In the genomic region with DNA sequence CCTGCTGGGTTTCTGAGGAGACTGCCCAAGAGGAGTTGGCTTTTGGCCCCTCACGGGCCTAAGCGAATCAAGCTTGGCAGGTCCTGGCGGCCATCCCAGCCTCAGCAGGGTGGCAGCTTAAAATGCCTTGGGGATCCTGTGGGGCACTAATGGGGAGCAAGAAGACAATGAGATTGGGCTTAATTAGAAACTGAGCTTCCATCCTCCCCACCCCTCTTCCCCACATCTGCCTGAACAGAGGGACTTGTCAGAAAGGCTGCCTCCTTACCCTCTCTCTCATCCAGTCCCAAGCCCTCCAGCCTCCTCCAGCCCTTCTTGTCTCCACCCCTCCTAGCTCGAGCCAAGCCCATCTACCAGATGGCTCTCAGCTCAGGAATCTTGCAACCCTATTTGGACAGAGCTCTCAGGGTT, we compare ENCODE assay signal across 10 mouse cellular contexts. TPM values are rescaled to one million over a fixed set of nuclear protein-coding genes. Genes with fewer than 3 reads are reported as not detected.
DNase-seq lines count a peak whose midpoint lies in the region; ATAC-seq and TF ChIP-seq lines count a peak whose summit lies in the region.
"Had no signal": no experiment of that assay in that cellular context is flagged by ENCODE, and none has a peak within 500 bp of the region (broad histone marks: within the 10 kb centered on the region; RNA-seq: fewer than 3 reads in every experiment).

No protein-coding gene starts in this region.

- TF ChIP-seq POLR2A in heart, adult 2 months (IDR thresholded peaks at IDR 0.05; ENCODE audit: insufficient read depth, low read depth, low read length), result no peak

- 3% methylated on average over 4 of the region's 4 CpGs for WGBS in hindbrain, embryonic 10.5 days
- 5% methylated on average over 4 of the region's 4 CpGs for WGBS in neural tube, embryonic 15.5 days
- WGBS in heart, adult 2 months, result 1% methylated on average over 4 of the region's 4 CpGs

- ATAC-seq in neural tube, embryonic 15.5 days (ENCODE audit: low FRiP score), result 0 out of 2 replicates have a peak, but pooled peaks have one; percentile 7

- H3K79me2 ChIP-seq in heart, adult 2 months (replicated peaks; ENCODE audit: control insufficient read depth, insufficient read depth, low read length), result no peaks in the 10 kb centered on the region

- H3K36me3 ChIP-seq in hindbrain, embryonic 10.5 days, result no peaks in the 10 kb centered on the region
- no peaks in the 10 kb centered on the region for H3K36me3 ChIP-seq in neural tube, embryonic 15.5 days
- no peaks in the 10 kb centered on the region for H3K36me3 ChIP-seq in heart, adult 2 months (ENCODE audit: control insufficient read depth, insufficient read depth, low read length)

- peak overlapping the region; percentile 84; the same call in 1 of the 2 replicates for H3K9ac ChIP-seq in neural tube, embryonic 15.5 days (replicated peaks)
- no peak overlapping the region for H3K9ac ChIP-seq in heart, adult 2 months (ENCODE audit: low read depth, low read length)

- H3K4me2 ChIP-seq in neural tube, embryonic 15.5 days, result peak overlapping the region; percentile 71

- peak overlapping the region; percentile 23 for H3K4me3 ChIP-seq in left cerebral cortex, adult 2 months
- H3K4me3 ChIP-seq in hindbrain, embryonic 10.5 days, result no peak overlapping the region
- H3K4me3 ChIP-seq in neural tube, embryonic 15.5 days (replicated peaks), result peak overlapping the region; percentile 79
- no peak overlapping the region for H3K4me3 ChIP-seq in heart, adult 2 months

- peaks cover 59% of the 10 kb centered on the region for H3K4me1 ChIP-seq in hindbrain, embryonic 10.5 days (replicated peaks)
- peaks cover 86% of the 10 kb centered on the region for H3K4me1 ChIP-seq in neural tube, embryonic 15.5 days
- no peaks in the 10 kb centered on the region for H3K4me1 ChIP-seq in heart, adult 2 months (ENCODE audit: control insufficient read depth, insufficient read depth, low read length)

- peak overlapping the region; percentile 59; the same call in 1 of the 2 replicates for H3K27ac ChIP-seq in left cerebral cortex, adult 2 months
- 0 out of 2 replicates have a peak overlapping the region, but pooled peaks have one; percentile 1 for H3K27ac ChIP-seq in hindbrain, embryonic 10.5 days
- peak overlapping the region; percentile 94 for H3K27ac ChIP-seq in neural tube, embryonic 15.5 days (replicated peaks)
- no peak overlapping the region for H3K27ac ChIP-seq in heart, adult 2 months

- peaks cover 100% of the 10 kb centered on the region for H3K27me3 ChIP-seq in hindbrain, embryonic 10.5 days (ENCODE audit: insufficient read depth, poor library complexity, severe bottlenecking)
- H3K27me3 ChIP-seq in neural tube, embryonic 15.5 days (replicated peaks), result peaks cover 42% of the 10 kb centered on the region
- H3K27me3 ChIP-seq in heart, adult 2 months (ENCODE audit: control insufficient read depth, insufficient read depth, low read length), result peaks cover 10% of the 10 kb centered on the region

- no peaks in the 10 kb centered on the region for H3K9me3 ChIP-seq in hindbrain, embryonic 10.5 days
- H3K9me3 ChIP-seq in neural tube, embryonic 15.5 days (replicated peaks), result no peaks in the 10 kb centered on the region

- no peak for TF ChIP-seq CTCF in left cerebral cortex, adult 2 months (IDR thresholded peaks at IDR 0.05)
- no peak for TF ChIP-seq CTCF in heart, adult 2 months (IDR thresholded peaks at IDR 0.05)

- no peak for DNase-seq in left cerebral cortex, adult 2 months (ENCODE audit: extremely low spot score in 1 of 2, low spot score in 2 of 2)
- no peak for DNase-seq in left cerebral cortex, postnatal 36 days (ENCODE audit: low spot score in 2 of 2)
- DNase-seq in cerebellum, adult 18-20 months, result peak; percentile 70 to 75
- DNase-seq in hindbrain, embryonic 10.5 days (ENCODE audit: low spot score), result no peak
- no peak for DNase-seq in heart, adult 2 months
- DNase-seq in heart, adult 11 months, result no peak
- no peak for DNase-seq in layer of hippocampus, postnatal 25 days (ENCODE audit: extremely low spot score in 1 of 2, low spot score in 1 of 2)
- DNase-seq: gastrocnemius, postnatal 25 days; kidney, postnatal 25 days had no signal

- intact Hi-C loops in left cerebral cortex, adult 2 months (cut with DNase I), result loop anchor here (5.0 kb wide), 1 partner anchor 37 kb away; no protein-coding TSS in a partner anchor
- intact Hi-C loops in left cerebral cortex, postnatal 36 days (cut with DNase I), result loop anchor here (5.0 kb wide), 3 partner anchors 42 to 82 kb away; a partner anchor contains a TSS
- intact Hi-C loops in heart, adult 2 months (cut with DNase I), result no loop called here

- no peak for TF ChIP-seq EP300 in heart, adult 2 months (IDR thresholded peaks at IDR 0.05; ENCODE audit: insufficient read depth, low read depth, low read length)

RNA-seq across cellular contexts. Expression of a gene that starts 3.5 kb away (rescaled TPM):
- 100 to 1,000 TPM; 127 to 157 TPM for total RNA-seq in left cerebral cortex, adult 2 months (2021)
- 100 to 1,000 TPM; 150 to 165 TPM for total RNA-seq in left cerebral cortex, postnatal 36 days (2021)
- polyA plus RNA-seq in hindbrain, embryonic 10.5 days (2016; fragmentation: Nextera tagmentation; extraction: Ambion mirVana), result 8.8 and 19.3 TPM in 2 replicates
- polyA plus RNA-seq in neural tube, embryonic 15.5 days (2015; fragmentation: Nextera tagmentation; extraction: Ambion mirVana), result 101 and 123 TPM in 2 replicates
- total RNA-seq in heart, adult 2 months (2021), result under 1 TPM; 0.68 to 0.80 TPM
- polyA plus RNA-seq in heart, adult 2 months (2012; rRNA removed), result 0.59 and 0.70 TPM in 2 replicates
- 100 to 1,000 TPM; 162 to 174 TPM for total RNA-seq in layer of hippocampus, postnatal 25 days (2021)

RNA-seq across cellular contexts. Expression of a gene that starts 40.2 kb away (rescaled TPM):
- 1 to 10 TPM in 1 of 2 experiments, under 1 TPM in 1; 0.70 to 1.3 TPM for total RNA-seq in left cerebral cortex, adult 2 months (2021)
- total RNA-seq in left cerebral cortex, postnatal 36 days (2021), result 1 to 10 TPM in 1 of 2 experiments, under 1 TPM in 1; 0.25 to 1.4 TPM
- polyA plus RNA-seq in hindbrain, embryonic 10.5 days (2016; fragmentation: Nextera tagmentation; extraction: Ambion mirVana), result 7.3 and 13.1 TPM in 2 replicates
- polyA plus RNA-seq in neural tube, embryonic 15.5 days (2015; fragmentation: Nextera tagmentation; extraction: Ambion mirVana), result 5.4 and 5.5 TPM in 2 replicates
- under 1 TPM; 0.52 to 0.77 TPM for total RNA-seq in heart, adult 2 months (2021)
- polyA plus RNA-seq in heart, adult 2 months (2012; rRNA removed), result 0.47 and 0.82 TPM in 2 replicates
- 1 to 10 TPM; 1.5 to 1.8 TPM for total RNA-seq in layer of hippocampus, postnatal 25 days (2021)

RNA-seq across cellular contexts. Expression of a gene that starts 48.4 kb away (rescaled TPM):
- total RNA-seq in left cerebral cortex, adult 2 months (2021), result 10 to 100 TPM; 58.9 to 59.2 TPM
- 10 to 100 TPM; 51.7 to 63.6 TPM for total RNA-seq in left cerebral cortex, postnatal 36 days (2021)
- 14.5 and 19.7 TPM in 2 replicates for polyA plus RNA-seq in hindbrain, embryonic 10.5 days (2016; fragmentation: Nextera tagmentation; extraction: Ambion mirVana)
- 14.6 and 16.9 TPM in 2 replicates for polyA plus RNA-seq in neural tube, embryonic 15.5 days (2015; fragmentation: Nextera tagmentation; extraction: Ambion mirVana)
- total RNA-seq in heart, adult 2 months (2021), result 10 to 100 TPM; 23.6 to 30.5 TPM
- polyA plus RNA-seq in heart, adult 2 months (2012; rRNA removed), result 22.3 and 25.3 TPM in 2 replicates
- total RNA-seq in layer of hippocampus, postnatal 25 days (2021), result 10 to 100 TPM; 42.5 to 58.5 TPM

Comparison
In these comparisons a context has a peak if more than half of its experiments do, and no peak if none do; other contexts are left out.
1. DNase-seq: peak in cerebellum, adult 18-20 months (2 of 2); none in left cerebral cortex, adult 2 months (0 of 2), left cerebral cortex, postnatal 36 days (0 of 2), hindbrain, embryonic 10.5 days (single experiment), heart, adult 2 months (0 of 2), heart, adult 11 months (single experiment) and layer of hippocampus, postnatal 25 days (0 of 2).
2. H3K4me3 ChIP-seq: peak in left cerebral cortex, adult 2 months (single experiment) and neural tube, embryonic 15.5 days (single experiment); none in hindbrain, embryonic 10.5 days (single experiment) and heart, adult 2 months (single experiment).
3. RNA of a gene that starts 3.5 kb away (total RNA-seq): 162 to 174 TPM in layer of hippocampus, postnatal 25 days, 150 to 165 TPM in left cerebral cortex, postnatal 36 days and 127 to 157 TPM in left cerebral cortex, adult 2 months; 0.68 to 0.80 TPM in heart, adult 2 months; every median in the first group is over 10 times any median in the second.